Mouse (Mus musculus): ENCODE results near the gene Gm44973. TPM values are rescaled to one million over a fixed set of nuclear protein-coding genes. Genes with fewer than 3 reads are reported as not detected.
A peak's percentile ranks its signal among the peaks of the same experiment; 100 is the strongest.
"Not testable (repeated sequence)": the region's sequence is repeated elsewhere in the genome, so short reads cannot be mapped to it uniquely, and the experiment has no call there.

Gene Gm44973
- total RNA-seq, 2 experiments from 2014 or later = not detected

DNA sequence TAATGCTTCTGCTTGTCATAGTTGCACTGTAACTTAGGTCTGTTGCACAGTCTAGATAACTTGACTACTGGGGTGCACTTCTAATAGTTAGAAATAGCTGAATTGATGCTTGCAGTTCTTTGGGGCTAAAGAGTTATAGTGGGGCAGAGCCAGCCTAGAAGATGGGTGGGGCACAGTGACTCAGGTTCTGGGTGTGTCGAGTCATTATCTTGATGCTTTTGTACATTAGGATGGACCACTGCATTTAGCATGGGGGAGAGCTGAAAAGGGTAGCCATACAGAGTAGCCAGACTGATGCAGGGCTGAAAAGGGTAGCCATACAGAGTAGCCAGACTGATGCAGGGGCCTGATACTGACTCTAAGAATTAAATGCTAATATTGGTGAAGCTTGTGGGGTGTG lies 58.3 kb downstream of the Gm44973 start:
- DNase-seq = no peak
- intact Hi-C loops (cut with DNase I) = no loop called here

DNA sequence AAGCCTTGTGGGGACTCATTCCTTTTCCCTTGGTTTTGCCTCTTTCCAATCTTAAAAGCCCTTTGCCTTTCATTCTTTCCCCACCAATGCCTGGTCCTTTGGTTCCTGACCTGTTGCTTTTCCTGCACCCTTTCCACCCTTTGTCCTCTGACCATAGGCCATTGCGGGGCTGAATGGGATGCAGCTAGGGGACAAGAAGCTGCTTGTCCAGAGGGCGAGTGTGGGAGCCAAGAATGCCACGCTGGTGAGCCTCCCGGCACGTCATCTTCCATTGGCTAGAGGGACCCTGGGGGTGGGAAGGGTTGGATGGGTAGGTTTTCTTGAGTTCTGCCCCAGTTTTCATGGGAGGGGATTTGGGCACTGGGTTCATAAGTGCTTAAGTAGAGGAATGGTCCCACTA lies 59.7 kb downstream of the Gm44973 start:
- intact Hi-C loops (cut with DNase I) = no loop called here
- DNase-seq = no peak

DNA sequence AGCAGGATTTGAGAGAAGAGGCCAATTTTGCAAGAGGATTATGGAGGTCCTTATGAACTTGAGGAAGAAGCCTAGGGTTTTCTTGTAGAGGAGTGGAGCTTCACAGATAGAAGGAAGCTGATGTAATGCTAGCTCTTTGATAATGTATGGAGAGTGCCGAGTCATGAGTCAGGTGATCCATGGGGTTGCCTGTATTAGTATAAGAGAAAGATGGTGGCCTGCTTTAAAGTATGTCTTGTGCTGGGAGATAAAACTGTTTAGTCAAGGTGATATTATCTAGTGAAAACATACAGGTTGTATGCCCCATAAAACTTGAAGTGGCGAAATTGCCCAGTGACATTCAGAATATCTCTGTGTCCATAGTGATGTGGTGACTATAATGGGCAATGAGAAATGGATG lies 61.6 kb downstream of the Gm44973 start:
- no peak for DNase-seq
- intact Hi-C loops (cut with DNase I) = no loop called here

DNA sequence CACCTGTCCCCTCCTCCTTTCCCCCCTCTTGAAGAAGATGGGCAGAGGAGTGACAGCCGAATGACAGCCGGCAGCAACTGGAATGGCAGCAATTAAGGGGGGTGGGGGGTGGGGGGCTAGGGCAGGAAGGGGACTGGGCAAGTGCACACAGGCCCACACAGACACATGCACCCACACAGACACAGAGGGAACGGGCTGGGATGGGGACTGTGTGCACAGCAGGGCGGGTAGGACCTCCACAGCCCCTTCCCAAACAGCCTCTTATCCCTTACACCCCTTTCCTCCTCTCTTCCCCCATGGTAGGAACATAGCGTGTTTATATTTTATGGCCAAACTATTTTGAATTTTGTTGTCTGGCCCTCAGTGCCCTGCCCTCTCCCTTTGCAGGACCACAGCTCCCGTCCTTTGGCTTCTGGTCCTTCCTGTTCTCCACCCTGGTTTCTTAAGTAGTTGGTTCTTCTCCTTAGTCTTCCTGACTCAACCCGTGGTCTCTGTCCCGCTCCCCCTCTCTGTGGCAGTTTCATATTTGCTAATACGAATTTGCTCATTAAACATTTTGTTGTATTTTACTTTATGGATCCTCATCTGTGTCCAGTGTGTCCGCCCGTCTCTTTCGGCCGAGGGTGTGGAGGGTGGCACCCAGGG lies 64.2 kb downstream of the Gm44973 start:
- intact Hi-C loops (cut with DNase I) = loop anchor here (2.0 to 10.0 kb wide), 4 partner anchors 17 to 1075 kb away; partner anchors contain the start of genes U2af2 and Zfp787
- not testable (repeated sequence) for DNase-seq

DNA sequence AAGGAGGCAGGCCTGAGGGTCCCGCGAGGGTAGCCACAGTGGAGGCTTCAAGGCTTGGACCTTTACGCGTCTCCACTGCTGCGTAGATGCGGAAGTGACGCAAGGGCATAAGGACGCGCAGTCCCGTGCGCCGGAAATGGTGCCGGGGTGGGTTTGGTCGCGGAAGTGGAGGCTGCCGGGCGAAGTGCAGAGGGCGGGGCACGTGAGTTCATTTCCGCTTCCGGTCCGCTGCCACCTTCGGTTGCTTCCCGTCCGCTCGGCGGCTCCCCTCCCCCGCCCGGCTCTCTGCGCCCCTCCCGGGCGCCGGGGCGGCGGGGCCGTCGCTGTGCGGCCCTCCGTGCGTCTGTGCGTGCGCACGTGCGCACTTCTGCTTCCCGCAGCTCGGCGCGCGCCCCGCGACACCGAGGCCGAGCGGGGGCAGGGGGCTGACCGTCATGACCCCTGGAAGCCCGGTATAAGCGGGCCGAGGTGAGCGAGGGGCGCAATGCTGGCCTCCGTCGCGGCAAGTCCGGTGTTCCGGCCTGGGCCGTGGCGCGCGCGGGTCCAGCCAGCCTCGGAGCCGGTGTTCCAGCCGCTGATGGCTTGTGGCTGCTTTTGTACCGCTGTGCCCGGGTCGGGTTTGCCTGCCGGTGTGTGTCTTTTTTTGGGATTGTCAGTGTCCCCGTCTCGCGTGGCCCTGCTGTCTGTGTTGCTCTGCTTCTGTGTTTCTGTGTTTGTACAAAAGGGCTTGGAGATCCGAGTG lies 64.9 kb downstream of the Gm44973 start, which contains the start of gene Epn1:
TSS of gene Epn1 (plus strand) at position 226 of the 742 bp plus-strand sequence.
- intact Hi-C loops (cut with DNase I) = loop anchor here (2.0 to 10.0 kb wide), 4 partner anchors 17 to 1075 kb away; partner anchors contain the start of genes U2af2 and Zfp787

DNA sequence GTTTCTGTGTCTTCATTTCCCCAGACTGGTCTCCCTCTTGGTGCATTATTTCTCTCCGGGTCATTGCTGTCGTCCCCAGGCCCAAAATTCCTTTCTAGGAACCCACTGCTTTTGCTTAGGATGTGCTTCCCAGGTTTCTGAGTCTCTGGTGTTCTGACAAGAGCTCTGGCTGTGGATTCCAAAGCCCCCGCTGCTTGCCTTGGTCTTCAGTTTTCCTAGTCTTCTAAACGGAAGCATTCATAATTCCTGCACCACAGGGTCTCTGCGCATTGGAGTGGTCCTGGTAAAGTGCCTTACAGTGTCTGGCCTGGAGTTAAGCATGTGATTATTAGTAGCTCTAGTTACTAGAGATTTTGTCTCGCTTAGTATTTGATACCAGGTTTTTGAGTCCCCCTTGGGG lies 65.5 kb downstream of the Gm44973 start:
- intact Hi-C loops (cut with DNase I) = loop anchor here (2.0 to 10.0 kb wide), 4 partner anchors 18 to 1074 kb away; partner anchors contain the start of genes U2af2 and Zfp787
- no peak for DNase-seq

More for the DNA sequence above, 64.9 kb downstream of the Gm44973 start, which contains the start of gene Epn1:
- DNase-seq = peak; percentile 96 to 97

DNA sequence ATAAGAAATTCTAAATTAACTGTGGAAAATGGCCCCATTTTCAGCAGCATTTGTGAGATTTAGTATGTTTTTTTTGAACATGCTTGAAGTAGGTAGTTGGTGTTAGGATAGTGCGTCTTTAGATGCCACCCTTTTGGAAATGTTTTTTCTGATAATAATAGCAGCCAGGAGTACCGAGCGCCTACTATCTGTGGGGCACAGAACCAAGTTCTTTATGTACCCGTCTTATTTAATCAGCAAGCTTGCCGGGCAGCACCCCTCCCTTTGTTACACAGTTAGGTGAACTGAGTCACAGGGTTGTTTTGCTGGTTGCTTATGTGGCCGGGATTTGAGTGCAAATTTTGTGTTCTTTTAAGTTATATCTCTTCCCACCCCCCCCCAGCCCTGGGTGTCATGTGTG lies 65.9 kb downstream of the Gm44973 start:
- intact Hi-C loops (cut with DNase I) = loop anchor here (2.0 to 10.0 kb wide), 4 partner anchors 18 to 1074 kb away; partner anchors contain the start of genes U2af2 and Zfp787
- no peak for DNase-seq

DNA sequence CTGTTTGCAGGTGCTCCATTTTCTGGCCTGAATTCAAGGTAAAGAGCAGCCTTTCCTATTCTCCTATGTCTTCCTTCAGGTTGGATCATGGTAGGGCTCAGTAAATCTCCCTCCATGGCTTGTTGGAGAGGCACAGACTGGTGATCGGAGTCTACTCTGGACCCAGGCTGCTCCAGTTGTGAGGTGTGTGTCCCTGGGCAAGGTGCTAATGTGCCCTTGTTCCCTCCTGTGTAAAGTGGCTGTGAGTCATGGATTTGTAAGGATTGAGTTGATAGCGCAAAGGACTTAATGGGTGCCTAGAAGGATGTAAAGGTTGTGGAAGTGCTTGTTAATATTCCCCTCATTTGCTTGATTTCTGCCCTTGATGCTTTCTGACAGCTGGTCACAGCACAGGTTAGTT lies 66.6 kb downstream of the Gm44973 start:
- intact Hi-C loops (cut with DNase I) = loop anchor here (2.0 to 10.0 kb wide), 4 partner anchors 19 to 1073 kb away; partner anchors contain the start of genes U2af2 and Zfp787
- DNase-seq = no peak

Other genes starting within 250 kb of the Gm44973 start
- not detected for gene Fam71e2, start 244.2 kb upstream of the Gm44973 start, total RNA-seq (2021)
- under 1 TPM in 1 of 2 experiments, not detected in 1; 0.12 TPM for gene Il11, start 232.6 kb upstream of the Gm44973 start, total RNA-seq (2021)
- not detected for gene Tmem190, start 232.6 kb upstream of the Gm44973 start, total RNA-seq (2021)
- gene Tmem238, start 225.8 kb upstream of the Gm44973 start, total RNA-seq (2021) = 1 to 10 TPM; 4.2 to 4.3 TPM
- gene Rpl28, start 222.6 kb upstream of the Gm44973 start, total RNA-seq (2021) = 100 to 1,000 TPM; 469 to 532 TPM
- gene Ube2s, start 202.9 kb upstream of the Gm44973 start, total RNA-seq (2021) = 100 to 1,000 TPM in 1 of 2 experiments, 10 to 100 TPM in 1; 97.9 to 112 TPM
- gene Shisa7, start 170.8 kb upstream of the Gm44973 start, total RNA-seq (2021) = under 1 TPM in 1 of 2 experiments, not detected in 1; 0.05 TPM
- 1 to 10 TPM; 3.1 to 4.2 TPM for gene Isoc2b, start 145.2 kb upstream of the Gm44973 start, total RNA-seq (2021)
- gene Isoc2a, start 138.3 kb upstream of the Gm44973 start, total RNA-seq (2021) = 10 to 100 TPM; 22.9 to 27.0 TPM
- gene Gm36210, start 109.0 kb upstream of the Gm44973 start, total RNA-seq (2021) = not detected
- gene Zfp628, start 100.3 kb upstream of the Gm44973 start, total RNA-seq (2021) = 1 to 10 TPM; 9.4 to 9.6 TPM
- 1 to 10 TPM; 5.9 to 6.1 TPM for gene Nat14, start 93.5 kb upstream of the Gm44973 start, total RNA-seq (2021)
- gene Ssc5d, start 89.7 kb upstream of the Gm44973 start, total RNA-seq (2021) = 1 to 10 TPM; 7.8 TPM
- 10 to 100 TPM in 1 of 2 experiments, 1 to 10 TPM in 1; 4.2 to 11.6 TPM for gene Sbk2, start 51.1 kb upstream of the Gm44973 start, total RNA-seq (2021)
- gene Sbk3, start 44.3 kb upstream of the Gm44973 start, total RNA-seq (2021) = 10 to 100 TPM; 14.9 to 37.3 TPM
- 10 to 100 TPM; 14.3 to 18.1 TPM for gene Zfp579, start 19.3 kb upstream of the Gm44973 start, total RNA-seq (2021)
- 1 to 10 TPM; 8.1 to 8.6 TPM for gene Zfp524, start 1.1 kb upstream of the Gm44973 start, total RNA-seq (2021)
- 10 to 100 TPM; 17.0 to 20.2 TPM for gene Fiz1, start 799 bp upstream of the Gm44973 start, total RNA-seq (2021)
- 10 to 100 TPM; 18.2 to 19.9 TPM for gene Zfp865, start 4.9 kb downstream of the Gm44973 start, total RNA-seq (2021)
- gene Ccdc106, start 5.1 kb downstream of the Gm44973 start, total RNA-seq (2021) = under 1 TPM; 0.17 TPM
- gene 4632433K11Rik, start 18.6 kb downstream of the Gm44973 start, total RNA-seq (2021) = not detected
- gene Zfp784, start 22.9 kb downstream of the Gm44973 start, total RNA-seq (2021) = 1 to 10 TPM; 5.0 to 6.6 TPM
- 1 to 10 TPM; 5.5 to 7.9 TPM for gene Zfp580, start 36.0 kb downstream of the Gm44973 start, total RNA-seq (2021)
- gene U2af2, start 46.6 kb downstream of the Gm44973 start, total RNA-seq (2021) = 10 to 100 TPM; 85.6 to 94.1 TPM
- gene Epn1, start 64.7 kb downstream of the Gm44973 start, total RNA-seq (2021) = 100 to 1,000 TPM; 181 TPM
- gene Rfpl4, start 101.5 kb downstream of the Gm44973 start, total RNA-seq (2021) = not detected
- 1 to 10 TPM; 5.3 to 5.8 TPM for gene Rasl2-9, start 110.5 kb downstream of the Gm44973 start, total RNA-seq (2021)
- gene Vmn1r55, start 134.2 kb downstream of the Gm44973 start, total RNA-seq (2021) = not detected
- not detected for gene Vmn1r56, start 181.3 kb downstream of the Gm44973 start, total RNA-seq (2021)
- gene Vmn1r57, start 203.0 kb downstream of the Gm44973 start, total RNA-seq (2021) = not detected